Mouse (Mus musculus): ENCODE measurements at regions not wholly inside any gene's neighbourhood (a gene's known extent, or its start where the extent isn't known, plus 50 kb on each side); places are given as distances from the start of the nearest gene placed in this dataset.

- no peak overlapping the region for H3K4me3 ChIP-seq (ENCODE audit: control insufficient read depth in 1 of 2, insufficient read depth in 1 of 2, low read depth in 2 of 2, low read length in 2 of 2)
- no peak overlapping the region for H3K9ac ChIP-seq (ENCODE audit: control insufficient read depth, low read depth, low read length, poor library complexity, severe bottlenecking)
- H3K4me1 ChIP-seq (ENCODE audit: control insufficient read depth in 1 of 2, insufficient read depth in 2 of 2, low read length in 2 of 2), result peaks cover 11 to 15% of the 10 kb centered on the region in 2 experiments
- H3K79me2 ChIP-seq (ENCODE audit: control insufficient read depth, insufficient read depth, low read length, poor library complexity), result no peaks in the 10 kb centered on the region
- H3K9me3 ChIP-seq (replicated peaks; ENCODE audit: insufficient read depth, low read length), result no peaks in the 10 kb centered on the region
- no peak for DNase-seq (ENCODE audit: low read depth, low spot score)
- no peak overlapping the region for H3K27ac ChIP-seq (ENCODE audit: control insufficient read depth, low read depth, low read length)
- peaks cover 0 to 12% of the 10 kb centered on the region in 2 experiments; a peak in 2 of 4 replicates for H3K36me3 ChIP-seq (ENCODE audit: control insufficient read depth in 1 of 2, insufficient read depth in 2 of 2, low read length in 2 of 2)
- no peaks in the 10 kb centered on the region for H3K27me3 ChIP-seq (ENCODE audit: control insufficient read depth in 1 of 2, insufficient read depth in 2 of 2, low read length in 2 of 2)
- TF ChIP-seq USF1 (IDR thresholded peaks at IDR 0.05; ENCODE audit: low read depth, low read length) (peak; percentile 47; the same call in 1 of the 2 replicates), TBP (IDR thresholded peaks at IDR 0.05; ENCODE audit: low read depth, low read length) (no peak), ZKSCAN1 (IDR thresholded peaks at IDR 0.05; ENCODE audit: low read depth, low read length) (no peak)
Observed at GRCm38 (mm10) chr11:31810011-31810786, 61.8 kb upstream of the Cpeb4 start.

GRCm38 (mm10) chr11:31812215-31812614 is 59.8 kb upstream of the Cpeb4 start:
- H3K27me3 ChIP-seq (ENCODE audit: control insufficient read depth in 1 of 2, insufficient read depth in 2 of 2, low read length in 2 of 2), result no peaks in the 10 kb centered on the region
- H3K79me2 ChIP-seq (ENCODE audit: control insufficient read depth, insufficient read depth, low read length, poor library complexity), result no peaks in the 10 kb centered on the region
- H3K4me1 ChIP-seq (ENCODE audit: control insufficient read depth in 1 of 2, insufficient read depth in 2 of 2, low read length in 2 of 2), result peaks cover 11 to 15% of the 10 kb centered on the region in 2 experiments
- no peaks in the 10 kb centered on the region for H3K9me3 ChIP-seq (replicated peaks; ENCODE audit: insufficient read depth, low read length)
- DNase-seq (ENCODE audit: low read depth, low spot score), result peak; percentile 92
- H3K9ac ChIP-seq (ENCODE audit: control insufficient read depth, low read depth, low read length, poor library complexity, severe bottlenecking), result peak overlapping the region; percentile 34
- H3K36me3 ChIP-seq (ENCODE audit: control insufficient read depth in 1 of 2, insufficient read depth in 2 of 2, low read length in 2 of 2), result peaks cover 0 to 12% of the 10 kb centered on the region in 2 experiments; a peak in 2 of 4 replicates
- H3K4me3 ChIP-seq (ENCODE audit: control insufficient read depth in 1 of 2, insufficient read depth in 1 of 2, low read depth in 2 of 2, low read length in 2 of 2), result peak overlapping the region; percentile 7 to 15; a peak in 1 of 4 replicates
- H3K27ac ChIP-seq (ENCODE audit: control insufficient read depth, low read depth, low read length), result peak overlapping the region; percentile 35
- TF ChIP-seq TCF12 (IDR thresholded peaks at IDR 0.05; ENCODE audit: low read depth, low read length), result peak; percentile 91
- peak; percentile 94 for TF ChIP-seq BHLHE40 (IDR thresholded peaks at IDR 0.05; ENCODE audit: borderline replicate concordance, low read depth, low read length)
- no peak for TF ChIP-seq POLR2AphosphoS2 (IDR thresholded peaks at IDR 0.05; ENCODE audit: low read length)
- TF ChIP-seq ZNF384 (IDR thresholded peaks at IDR 0.05; ENCODE audit: low read depth, low read length), result no peak
- no peak for TF ChIP-seq E2F4 (IDR thresholded peaks at IDR 0.05; ENCODE audit: borderline replicate concordance, low read depth, low read length)
- TF ChIP-seq GABPA (IDR thresholded peaks at IDR 0.05; ENCODE audit: low read depth, low read length), result no peak
- no peak for TF ChIP-seq SMC3 (IDR thresholded peaks at IDR 0.05; ENCODE audit: low read depth, low read length)
- TF ChIP-seq TAL1 (IDR thresholded peaks at IDR 0.05; ENCODE audit: low read length), result peak; percentile 88
- no peak for TF ChIP-seq CHD2 (IDR thresholded peaks at IDR 0.05; ENCODE audit: low read length)
- no peak for TF ChIP-seq MYB (IDR thresholded peaks at IDR 0.05; ENCODE audit: low read depth, low read length)
- no peak for TF ChIP-seq MEF2A (IDR thresholded peaks at IDR 0.05; ENCODE audit: extremely low read depth, insufficient replicate concordance, low read depth, low read length, poor library complexity, severe bottlenecking)
- TF ChIP-seq MAFK (IDR thresholded peaks at IDR 0.05; ENCODE audit: borderline replicate concordance, low read depth, low read length), result no peak
- TF ChIP-seq MAZ (IDR thresholded peaks at IDR 0.05; ENCODE audit: low read depth, low read length), result no peak
- TF ChIP-seq MYC (IDR thresholded peaks at IDR 0.05; ENCODE audit: low read depth, low read length), result no peak
- TF ChIP-seq USF2 (IDR thresholded peaks at IDR 0.05; ENCODE audit: borderline replicate concordance in 1 of 2, insufficient read depth in 1 of 2, low read depth in 1 of 2, low read length in 2 of 2), result peak; percentile 78 to 95
- peak; percentile 43; the same call in 1 of the 2 replicates for TF ChIP-seq ELF1 (IDR thresholded peaks at IDR 0.05; ENCODE audit: low read depth, low read length)
- TF ChIP-seq CTCF (IDR thresholded peaks at IDR 0.05 in 2 of 3, conservative IDR thresholded peaks at IDR 0.05 in 1 of 3; ENCODE audit: control insufficient read depth in 1 of 3, insufficient read depth in 1 of 3, low read depth in 2 of 3, low read length in 3 of 3, poor library complexity in 1 of 3, severe bottlenecking in 1 of 3), result no peak
- no peak for TF ChIP-seq ZMIZ1 (IDR thresholded peaks at IDR 0.05; ENCODE audit: low read depth, low read length)
- peak; percentile 48; the same call in 1 of the 2 replicates for TF ChIP-seq MXI1 (IDR thresholded peaks at IDR 0.05; ENCODE audit: low read depth, low read length)
- TF ChIP-seq JUND (IDR thresholded peaks at IDR 0.05; ENCODE audit: low read depth, low read length), result no peak
- peak; percentile 96 for TF ChIP-seq GATA1 (IDR thresholded peaks at IDR 0.05; ENCODE audit: low read depth, low read length)
- peak; percentile 73 to 78 for TF ChIP-seq EP300 (IDR thresholded peaks at IDR 0.05; ENCODE audit: low read depth in 1 of 2, low read length in 2 of 2)
- TF ChIP-seq MAX (IDR thresholded peaks at IDR 0.05; ENCODE audit: low read length), result peak; percentile 94
- no peak for TF ChIP-seq NELFE (IDR thresholded peaks at IDR 0.05; ENCODE audit: low read depth, low read length)
- peak; percentile 71; the same call in 1 of the 2 replicates for TF ChIP-seq SIN3A (IDR thresholded peaks at IDR 0.05; ENCODE audit: low read length)
- no peak for TF ChIP-seq ZKSCAN1 (IDR thresholded peaks at IDR 0.05; ENCODE audit: low read depth, low read length)
- peak; percentile 75 for TF ChIP-seq HCFC1 (IDR thresholded peaks at IDR 0.05; ENCODE audit: low read depth, low read length)
- no peak for TF ChIP-seq UBTF (IDR thresholded peaks at IDR 0.05; ENCODE audit: borderline replicate concordance, insufficient read depth, low read depth, low read length)
- peak; percentile 99 for TF ChIP-seq USF1 (IDR thresholded peaks at IDR 0.05; ENCODE audit: low read depth, low read length)

Measured in MEL (cell line).